Mouse (Mus musculus): Measurements from ENCODE around the gene Rbm19. TPM values are rescaled to one million over a fixed set of nuclear protein-coding genes. Genes with fewer than 3 reads are reported as not detected.

Gene Rbm19
- polyA plus RNA-seq, 1 experiment, result 13.3 TPM

DNA sequence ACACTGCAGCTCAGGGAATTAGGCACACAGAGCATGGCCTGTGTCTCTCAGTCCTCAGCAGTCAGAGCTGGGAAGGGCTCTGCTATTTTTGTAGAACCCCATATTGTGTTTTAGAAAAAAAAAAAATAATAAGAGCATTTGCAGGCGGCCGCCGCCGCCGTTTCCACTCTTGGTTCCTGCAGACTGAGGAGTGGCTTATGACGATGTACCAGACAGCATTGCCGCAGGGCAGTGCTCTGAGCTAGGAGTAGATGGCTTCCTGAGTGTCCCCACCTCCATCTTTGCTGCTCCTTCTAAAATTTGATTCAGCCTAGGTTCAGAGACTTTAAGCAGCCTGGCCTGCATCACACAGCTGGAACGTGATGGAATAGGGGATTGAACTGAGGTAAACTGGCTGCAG is 67.1 kb downstream of the Rbm19 start:
- DNase-seq (ENCODE audit: low read depth in 1 of 2, low spot score in 2 of 2), result no peak
- H3K4me3 ChIP-seq (ENCODE audit: extremely low read depth, insufficient read depth, insufficient read length), result no peak overlapping the region
- 94% methylated on average over 8 of the region's 8 CpGs for WGBS
- no peak overlapping the region for H3K27ac ChIP-seq (ENCODE audit: insufficient read depth, low read length)
- H3K36me3 ChIP-seq (ENCODE audit: control insufficient read depth, insufficient read depth, low read length), result peaks cover 1% of the 10 kb centered on the region; the same call in 1 of the 2 replicates
- H3K27me3 ChIP-seq (ENCODE audit: control insufficient read depth, insufficient read depth, low read length), result no peaks in the 10 kb centered on the region
- TF ChIP-seq CTCF (IDR thresholded peaks at IDR 0.05; ENCODE audit: extremely low read depth, insufficient read depth, insufficient read length, insufficient replicate concordance), result no peak
- TF ChIP-seq POLR2A (IDR thresholded peaks at IDR 0.05; ENCODE audit: low read depth, low read length), result no peak
- H3K4me1 ChIP-seq (ENCODE audit: control insufficient read depth, insufficient read depth, insufficient read length), result no peaks in the 10 kb centered on the region

DNA sequence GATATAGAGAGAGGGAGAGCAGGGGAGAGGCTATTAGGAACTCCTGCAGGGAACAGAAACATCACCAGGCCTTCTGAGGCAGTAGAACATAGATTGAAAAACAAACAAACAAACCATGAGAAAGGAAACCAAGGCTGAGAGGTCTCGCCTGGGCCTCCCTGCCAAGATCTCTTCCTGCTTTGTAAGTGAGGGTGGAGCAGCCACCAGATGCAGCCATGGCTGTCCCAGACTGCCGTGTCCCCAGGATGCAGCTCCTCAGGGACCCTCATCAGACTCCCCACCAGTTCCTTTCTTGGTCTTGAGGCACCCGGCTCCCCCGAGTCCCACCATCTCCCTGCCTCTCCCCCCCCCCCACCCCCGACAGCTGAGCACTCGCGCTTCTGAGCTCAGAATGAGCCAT is 67.5 kb downstream of the Rbm19 start:
- TF ChIP-seq CTCF (IDR thresholded peaks at IDR 0.05; ENCODE audit: extremely low read depth, insufficient read depth, insufficient read length, insufficient replicate concordance) (no peak), POLR2A (IDR thresholded peaks at IDR 0.05; ENCODE audit: low read depth, low read length) (no peak)
- 91% methylated on average over 7 of the region's 7 CpGs for WGBS
- Histone ChIP-seq H3K4me3 (ENCODE audit: extremely low read depth, insufficient read depth, insufficient read length) (no peak overlapping the region), H3K27ac (ENCODE audit: insufficient read depth, low read length) (no peak overlapping the region), H3K27me3 (ENCODE audit: control insufficient read depth, insufficient read depth, low read length) (no peaks in the 10 kb centered on the region), H3K36me3 (ENCODE audit: control insufficient read depth, insufficient read depth, low read length) (peaks cover 5% of the 10 kb centered on the region), H3K4me1 (ENCODE audit: control insufficient read depth, insufficient read depth, insufficient read length) (no peaks in the 10 kb centered on the region)
- DNase-seq (ENCODE audit: low read depth in 1 of 2, low spot score in 2 of 2), result no peak

GRCm38 (mm10) chr5:120185949-120186348 is 69.7 kb downstream of the Rbm19 start:
- Histone ChIP-seq H3K27me3 (ENCODE audit: control insufficient read depth, insufficient read depth, low read length) (no peaks in the 10 kb centered on the region), H3K27ac (ENCODE audit: insufficient read depth, low read length) (no peak overlapping the region), H3K36me3 (ENCODE audit: control insufficient read depth, insufficient read depth, low read length) (peaks cover 4% of the 10 kb centered on the region), H3K4me1 (ENCODE audit: control insufficient read depth, insufficient read depth, insufficient read length) (no peaks in the 10 kb centered on the region), H3K4me3 (ENCODE audit: extremely low read depth, insufficient read depth, insufficient read length) (no peak overlapping the region)
- TF ChIP-seq CTCF (IDR thresholded peaks at IDR 0.05; ENCODE audit: extremely low read depth, insufficient read depth, insufficient read length, insufficient replicate concordance) (no peak), POLR2A (IDR thresholded peaks at IDR 0.05; ENCODE audit: low read depth, low read length) (no peak)
- 88% methylated on average over 10 of the region's 10 CpGs for WGBS
- DNase-seq (ENCODE audit: low read depth in 1 of 2, low spot score in 2 of 2), result no peak

GRCm38 (mm10) chr5:120188541-120188940 is 72.3 kb downstream of the Rbm19 start:
- TF ChIP-seq CTCF (IDR thresholded peaks at IDR 0.05; ENCODE audit: extremely low read depth, insufficient read depth, insufficient read length, insufficient replicate concordance), result no peak
- TF ChIP-seq POLR2A (IDR thresholded peaks at IDR 0.05; ENCODE audit: low read depth, low read length), result no peak
- Histone ChIP-seq H3K36me3 (ENCODE audit: control insufficient read depth, insufficient read depth, low read length) (peaks cover 9% of the 10 kb centered on the region), H3K4me3 (ENCODE audit: extremely low read depth, insufficient read depth, insufficient read length) (no peak overlapping the region), H3K27ac (ENCODE audit: insufficient read depth, low read length) (no peak overlapping the region), H3K4me1 (ENCODE audit: control insufficient read depth, insufficient read depth, insufficient read length) (no peaks in the 10 kb centered on the region), H3K27me3 (ENCODE audit: control insufficient read depth, insufficient read depth, low read length) (no peaks in the 10 kb centered on the region)
- WGBS, result 87% methylated on average over 7 of the region's 7 CpGs
- DNase-seq (ENCODE audit: low read depth in 1 of 2, low spot score in 2 of 2), result no peak

GRCm38 (mm10) chr5:120190001-120190582 is 73.8 kb downstream of the Rbm19 start:
- Histone ChIP-seq H3K27ac (ENCODE audit: insufficient read depth, low read length) (no peak overlapping the region), H3K36me3 (ENCODE audit: control insufficient read depth, insufficient read depth, low read length) (peaks cover 9% of the 10 kb centered on the region), H3K4me1 (ENCODE audit: control insufficient read depth, insufficient read depth, insufficient read length) (no peaks in the 10 kb centered on the region), H3K27me3 (ENCODE audit: control insufficient read depth, insufficient read depth, low read length) (no peaks in the 10 kb centered on the region), H3K4me3 (ENCODE audit: extremely low read depth, insufficient read depth, insufficient read length) (no peak overlapping the region)
- no peak for DNase-seq (ENCODE audit: low read depth in 1 of 2, low spot score in 2 of 2)
- WGBS, result 93% methylated on average over 14 of the region's 14 CpGs
- TF ChIP-seq POLR2A (IDR thresholded peaks at IDR 0.05; ENCODE audit: low read depth, low read length), result no peak
- no peak for TF ChIP-seq CTCF (IDR thresholded peaks at IDR 0.05; ENCODE audit: extremely low read depth, insufficient read depth, insufficient read length, insufficient replicate concordance)

- no peaks in the 10 kb centered on the region for H3K27me3 ChIP-seq (ENCODE audit: control insufficient read depth, insufficient read depth, low read length)
- WGBS, result 90% methylated on average over 9 of the region's 9 CpGs
- H3K36me3 ChIP-seq (ENCODE audit: control insufficient read depth, insufficient read depth, low read length), result peaks cover 9% of the 10 kb centered on the region
- no peaks in the 10 kb centered on the region for H3K4me1 ChIP-seq (ENCODE audit: control insufficient read depth, insufficient read depth, insufficient read length)
- no peak for DNase-seq (ENCODE audit: low read depth in 1 of 2, low spot score in 2 of 2)
- no peak overlapping the region for H3K4me3 ChIP-seq (ENCODE audit: extremely low read depth, insufficient read depth, insufficient read length)
- no peak overlapping the region for H3K27ac ChIP-seq (ENCODE audit: insufficient read depth, low read length)
- TF ChIP-seq POLR2A (IDR thresholded peaks at IDR 0.05; ENCODE audit: low read depth, low read length), result no peak
- no peak for TF ChIP-seq CTCF (IDR thresholded peaks at IDR 0.05; ENCODE audit: extremely low read depth, insufficient read depth, insufficient read length, insufficient replicate concordance)
These were observed 75.4 kb downstream of the Rbm19 start for GRCm38 (mm10) chr5:120191620-120192019.

DNA sequence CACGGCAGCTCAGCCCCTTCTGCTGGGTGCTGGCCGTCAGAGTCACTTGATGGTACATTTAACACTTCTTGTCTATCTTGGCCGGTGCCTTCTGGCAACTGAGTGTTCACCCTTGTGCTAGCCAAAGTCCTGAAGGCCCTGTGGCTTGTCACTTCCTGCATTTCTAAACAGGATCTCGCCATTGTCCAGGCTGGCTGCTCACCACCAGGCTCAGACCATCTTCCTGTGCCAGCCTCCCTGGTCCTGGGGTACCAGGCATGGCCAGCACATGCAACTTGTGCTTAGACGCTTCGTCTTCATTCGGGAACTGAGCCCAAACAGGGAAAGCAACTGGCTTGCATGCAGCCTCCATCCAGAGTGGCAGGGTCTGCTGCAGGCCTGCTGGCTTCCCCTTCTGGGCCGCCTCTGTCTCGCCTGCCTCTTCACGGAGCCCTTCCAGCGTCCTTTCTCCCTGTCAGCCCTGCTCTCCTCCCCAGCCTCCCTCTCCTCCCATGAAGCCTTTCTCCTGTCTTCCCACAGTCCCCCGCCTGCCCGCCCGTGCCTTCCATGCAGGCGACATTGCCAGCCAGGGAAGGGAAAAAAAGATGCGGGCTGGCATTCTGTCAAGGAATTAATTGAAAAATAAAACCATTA is 78.2 kb downstream of the Rbm19 start:
- DNase-seq (ENCODE audit: low read depth in 1 of 2, low spot score in 2 of 2), result no peak
- H3K36me3 ChIP-seq (ENCODE audit: control insufficient read depth, insufficient read depth, low read length), result peaks cover 16% of the 10 kb centered on the region
- TF ChIP-seq POLR2A (IDR thresholded peaks at IDR 0.05; ENCODE audit: low read depth, low read length), result no peak
- no peak for TF ChIP-seq CTCF (IDR thresholded peaks at IDR 0.05; ENCODE audit: extremely low read depth, insufficient read depth, insufficient read length, insufficient replicate concordance)
- WGBS, result 47% methylated on average over 16 of the region's 16 CpGs
- no peaks in the 10 kb centered on the region for H3K4me1 ChIP-seq (ENCODE audit: control insufficient read depth, insufficient read depth, insufficient read length)
- no peak overlapping the region for H3K27ac ChIP-seq (ENCODE audit: insufficient read depth, low read length)
- no peak overlapping the region for H3K4me3 ChIP-seq (ENCODE audit: extremely low read depth, insufficient read depth, insufficient read length)
- H3K27me3 ChIP-seq (ENCODE audit: control insufficient read depth, insufficient read depth, low read length), result no peaks in the 10 kb centered on the region
